8 mouse cellular contexts compared by ENCODE assay signal in the genomic region with DNA sequence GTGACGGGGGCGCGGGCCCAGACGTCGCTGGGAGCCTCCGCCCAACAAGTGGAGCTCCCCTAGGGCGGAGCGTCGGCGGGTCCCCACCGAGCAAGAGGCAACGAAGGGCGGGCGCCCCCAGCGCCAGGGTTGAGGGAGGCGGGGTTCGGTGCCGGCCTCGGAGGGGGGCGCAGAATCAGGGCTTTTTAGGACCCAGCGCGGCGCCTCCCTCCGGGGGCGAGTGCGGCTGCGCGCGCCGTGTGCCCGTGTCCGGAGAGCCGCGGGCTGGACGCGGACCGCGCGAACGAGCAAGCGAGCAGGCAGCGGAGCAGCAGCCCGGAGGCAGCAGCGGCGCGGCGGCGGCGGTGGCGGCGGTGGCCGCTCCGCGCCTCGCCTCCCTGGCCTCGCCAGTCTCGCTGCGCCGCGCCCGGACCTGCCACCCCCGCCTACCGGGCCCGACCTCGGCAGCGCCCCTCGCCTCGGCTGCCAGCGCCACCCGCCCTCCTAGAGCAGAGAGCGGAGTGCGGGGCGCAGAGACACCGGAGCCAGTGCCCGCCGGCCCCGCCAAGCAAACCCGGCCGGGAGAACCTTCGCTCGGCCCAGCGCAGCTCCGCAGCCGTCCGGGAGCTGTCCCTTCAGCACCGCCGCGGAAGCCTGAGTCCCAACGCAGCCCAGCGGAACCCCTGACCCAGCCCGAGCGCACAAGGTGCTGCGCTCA. TPM values are rescaled to one million over a fixed set of nuclear protein-coding genes. Genes with fewer than 3 reads are reported as not detected.
DNase-seq lines count a peak whose midpoint lies in the region; ATAC-seq and TF ChIP-seq lines count a peak whose summit lies in the region.

A gene (plus strand): TSS at position 267 of the 697 bp plus-strand sequence.

- no peak for TF ChIP-seq POLR2A in small intestine, adult 2 months (IDR thresholded peaks at IDR 0.05; ENCODE audit: low read depth, low read length)

- H3K9ac ChIP-seq in intestine, embryonic 15.5 days = no peak within 1 kb of the TSS

- intact Hi-C loops in gastrocnemius, postnatal 36 days (cut with DNase I) = loop anchor here (2.0 kb wide), 1 partner anchor 26 kb away; no protein-coding TSS in a partner anchor
- intact Hi-C loops in left cerebral cortex, postnatal 36 days (cut with DNase I) = loop anchor here (5.0 to 10.0 kb wide), 2 partner anchors 41 to 138 kb away; no protein-coding TSS in a partner anchor

- peak; percentile 85 for ATAC-seq in intestine, embryonic 15.5 days

- H3K4me1 ChIP-seq in intestine, embryonic 15.5 days (replicated peaks) = peaks cover 17% of the 10 kb centered on the region
- peaks cover 26% of the 10 kb centered on the region for H3K4me1 ChIP-seq in midbrain, embryonic 10.5 days
- peaks cover 5% of the 10 kb centered on the region; the same call in 1 of the 2 replicates for H3K4me1 ChIP-seq in small intestine, adult 2 months (ENCODE audit: control insufficient read depth, insufficient read depth, insufficient read length, low read length)

- no peak for TF ChIP-seq CTCF in small intestine, adult 2 months (IDR thresholded peaks at IDR 0.05; ENCODE audit: extremely low read depth, insufficient read length, insufficient replicate concordance, low read depth, low read length)

- no peak within 1 kb of the TSS for H3K27ac ChIP-seq in intestine, embryonic 15.5 days
- H3K27ac ChIP-seq in midbrain, embryonic 10.5 days (replicated peaks) = peak within 1 kb of the TSS; percentile 79
- no peak within 1 kb of the TSS for H3K27ac ChIP-seq in small intestine, adult 2 months (ENCODE audit: insufficient read depth, low read depth, low read length)

- H3K9me3 ChIP-seq in intestine, embryonic 15.5 days = no peaks in the 10 kb centered on the region
- H3K9me3 ChIP-seq in midbrain, embryonic 10.5 days (replicated peaks) = no peaks in the 10 kb centered on the region

- H3K27me3 ChIP-seq in intestine, embryonic 15.5 days (replicated peaks) = peaks cover 70% of the 10 kb centered on the region
- peaks cover 93% of the 10 kb centered on the region for H3K27me3 ChIP-seq in midbrain, embryonic 10.5 days (ENCODE audit: low read depth, poor library complexity, severe bottlenecking)
- peaks cover 45% of the 10 kb centered on the region for H3K27me3 ChIP-seq in small intestine, adult 2 months (ENCODE audit: control insufficient read depth, insufficient read depth, low read length)

- DNase-seq in adrenal gland, adult 18-20 months (ENCODE audit: low spot score in 2 of 2) = peak; percentile 76 to 86
- DNase-seq in embryo, embryonic 10 days (ENCODE audit: low spot score) = peak; percentile 86
- peak; percentile 50 to 66 for DNase-seq in gastrocnemius, postnatal 36 days
- DNase-seq in left cerebral cortex, postnatal 36 days (ENCODE audit: low spot score in 2 of 2) = peak; percentile 71 to 80
- DNase-seq in midbrain, embryonic 10.5 days (ENCODE audit: low spot score) = peak; percentile 82
- no peak for DNase-seq in adipocyte (ENCODE audit: low spot score)

- no peaks in the 10 kb centered on the region for H3K36me3 ChIP-seq in intestine, embryonic 15.5 days
- H3K36me3 ChIP-seq in midbrain, embryonic 10.5 days = no peaks in the 10 kb centered on the region
- H3K36me3 ChIP-seq in small intestine, adult 2 months (ENCODE audit: control insufficient read depth, insufficient read depth, low read length) = no peaks in the 10 kb centered on the region

- H3K4me2 ChIP-seq in intestine, embryonic 15.5 days (replicated peaks) = peak within 1 kb of the TSS; percentile 94

- WGBS in intestine, embryonic 15.5 days = under 1% methylated on average over 80 of the region's 93 CpGs
- under 1% methylated on average over 62 of the region's 93 CpGs for WGBS in midbrain, embryonic 10.5 days
- under 1% methylated on average over 91 of the region's 93 CpGs for WGBS in small intestine, adult 2 months

- H3K4me3 ChIP-seq in intestine, embryonic 15.5 days (replicated peaks) = peak within 1 kb of the TSS; percentile 48
- peak within 1 kb of the TSS; percentile 72 for H3K4me3 ChIP-seq in midbrain, embryonic 10.5 days
- peak within 1 kb of the TSS; percentile 45 for H3K4me3 ChIP-seq in small intestine, adult 2 months (ENCODE audit: low read depth, low read length)

RNA-seq across cellular contexts. Expression of the gene that starts here (rescaled TPM):
- total RNA-seq in adrenal gland, adult 18-20 months (2021) = under 1 TPM; 0.19 to 0.36 TPM
- 10 to 100 TPM; 51.6 to 54.2 TPM for total RNA-seq in gastrocnemius, postnatal 36 days (2021)
- 0.38 and 0.53 TPM in 2 replicates for polyA plus RNA-seq in intestine, embryonic 15.5 days (2015; fragmentation: Nextera tagmentation; extraction: Ambion mirVana)
- 100 to 1,000 TPM; 134 to 138 TPM for total RNA-seq in left cerebral cortex, postnatal 36 days (2021)
- 0.37 and 1.3 TPM in 2 replicates for polyA plus RNA-seq in midbrain, embryonic 10.5 days (2016; fragmentation: Nextera tagmentation; extraction: Ambion mirVana)
- 0.29 and 0.34 TPM in 2 replicates for polyA plus RNA-seq in small intestine, adult 2 months (2012; rRNA removed)

Comparison
In these comparisons a context has a peak if more than half of its experiments do, and no peak if none do; other contexts are left out.
1. RNA of the gene that starts here (total RNA-seq): 134 to 138 TPM in left cerebral cortex, postnatal 36 days and 51.6 to 54.2 TPM in gastrocnemius, postnatal 36 days; 0.19 to 0.36 TPM in adrenal gland, adult 18-20 months; every median in the first group is over 10 times any median in the second.
2. Peak in DNase-seq in adrenal gland, adult 18-20 months; RNA of the gene not detected or under 1 TPM.
3. Peak in ATAC-seq, H3K4me3 ChIP-seq and H3K4me2 ChIP-seq in intestine, embryonic 15.5 days; RNA of the gene not detected or under 1 TPM.
4. Peak in every context shown above with its lines, with median percentiles within 50 percentile points of each other: H3K4me3 ChIP-seq.